Mouse (Mus musculus) embryonic facial prominence, embryonic 15.5 days (tissue): ENCODE measurements around the gene Cuedc1. TPM values are rescaled to one million over a fixed set of nuclear protein-coding genes. Genes with fewer than 3 reads are reported as not detected.
A peak's percentile ranks its signal among the peaks of the same experiment; 100 is the strongest.

Experiments
- ATAC-seq: fragments of 200-750 bp; cut with Nextera tagmentation; 2 replicates; pipeline ENCODE4 v1.8.0; 2017; ENCODE audit warnings: low read depth, moderate TSS enrichment; ENCODE audit not compliant: insufficient number of reproducible peaks, low FRiP score, low TSS enrichment
- H3K27ac ChIP-seq: fragments of 300-500 bp; sonication (generic); replicated peaks from 2 replicates; pipeline ENCODE4 v1.5.1; 2015; ENCODE audit warnings: mild to moderate bottlenecking, inconsistent platforms
- H3K27me3 ChIP-seq: fragments of 300-500 bp; sonication (generic); 2 replicates; pipeline ENCODE4 v1.6.1; 2015; ENCODE audit warnings: inconsistent platforms
- H3K36me3 ChIP-seq: fragments of 300-500 bp; sonication (generic); 2 replicates; pipeline ENCODE4 v1.6.1; 2015; ENCODE audit warnings: mild to moderate bottlenecking, inconsistent platforms
- H3K4me1 ChIP-seq: fragments of 300-500 bp; sonication (generic); 2 replicates; pipeline ENCODE4 v1.6.1; 2015; ENCODE audit warnings: inconsistent platforms
- H3K4me2 ChIP-seq: fragments of 300-500 bp; sonication (generic); replicated peaks from 2 replicates; pipeline ENCODE4 v1.6.1; 2015; ENCODE audit warnings: mild to moderate bottlenecking, inconsistent platforms
- H3K4me3 ChIP-seq: fragments of 300-500 bp; sonication (generic); replicated peaks from 2 replicates; pipeline ENCODE4 v1.5.1; 2015; ENCODE audit warnings: mild to moderate bottlenecking, inconsistent platforms
- H3K9ac ChIP-seq: fragments of 300-500 bp; sonication (generic); 2 replicates; pipeline ENCODE4 v1.6.1; 2015; ENCODE audit warnings: inconsistent platforms
- H3K9me3 ChIP-seq: fragments of 300-500 bp; sonication (generic); replicated peaks from 2 replicates; pipeline ENCODE4 v1.6.1; 2016; ENCODE audit warnings: inconsistent platforms
- WGBS: fragments of 180-500 bp; shearing (Covaris S2); methylation state at CpG from one replicate; pipeline ENCODE4 v1.1.7; 2015; 5-methylcytosine and 5-hydroxymethylcytosine counted together
- polyA plus RNA-seq: library from polyadenylated mRNA; unstranded; fragments of >200 nt; fragmentation: Nextera tagmentation; extraction: Ambion mirVana; gene quantifications from 2 replicates; pipeline ENCODE4 v1.2.1, GENCODE M21; 2015

The Cuedc1 gene
- polyA plus RNA-seq, result 35.4 and 38.7 TPM in 2 replicates

GRCm38 (mm10) chr11:88098021-88098729 lies at the start of gene Cuedc1:
Gene Cuedc1, plus strand, starts transcription at chr11:88098058.
- no peaks in the 10 kb centered on the region for H3K36me3 ChIP-seq
- peak within 1 kb of the TSS; percentile 70 for H3K4me2 ChIP-seq
- 31% methylated on average over 17 of the region's 17 CpGs for WGBS
- H3K27me3 ChIP-seq, result no peaks in the 10 kb centered on the region
- no peak for ATAC-seq
- no peaks in the 10 kb centered on the region for H3K9me3 ChIP-seq
- peak within 1 kb of the TSS; percentile 87 for H3K27ac ChIP-seq
- H3K4me3 ChIP-seq, result peak within 1 kb of the TSS; percentile 77
- peaks cover 39% of the 10 kb centered on the region for H3K4me1 ChIP-seq
- peak within 1 kb of the TSS; percentile 95 for H3K9ac ChIP-seq

- ATAC-seq, result no peak
- 11% methylated on average over 26 of the region's 26 CpGs for WGBS
- Histone ChIP-seq H3K27me3 (no peaks in the 10 kb centered on the region), H3K27ac (no peak overlapping the region), H3K4me3 (peak overlapping the region; percentile 78), H3K4me2 (peak overlapping the region; percentile 56), H3K36me3 (peaks cover 21% of the 10 kb centered on the region), H3K4me1 (peaks cover 30% of the 10 kb centered on the region), H3K9me3 (no peaks in the 10 kb centered on the region), H3K9ac (peak overlapping the region; percentile 87)
These were observed 48.7 kb upstream of the Cuedc1 start for GRCm38 (mm10) chr11:88048961-88049670.

- H3K9ac ChIP-seq, result no peak overlapping the region
- peak overlapping the region; percentile 78 for H3K4me3 ChIP-seq
- no peak for ATAC-seq
- no peak overlapping the region for H3K27ac ChIP-seq
- peaks cover 21% of the 10 kb centered on the region for H3K36me3 ChIP-seq
- peaks cover 30% of the 10 kb centered on the region for H3K4me1 ChIP-seq
- H3K27me3 ChIP-seq, result no peaks in the 10 kb centered on the region
- H3K4me2 ChIP-seq, result peak overlapping the region; percentile 56
- no peaks in the 10 kb centered on the region for H3K9me3 ChIP-seq
These were observed 48.1 kb upstream of the Cuedc1 start for GRCm38 (mm10) chr11:88049732-88050131.

- Histone ChIP-seq H3K4me2 (no peak overlapping the region), H3K4me1 (peaks cover 26% of the 10 kb centered on the region), H3K4me3 (no peak overlapping the region), H3K36me3 (peaks cover 21% of the 10 kb centered on the region), H3K9me3 (no peaks in the 10 kb centered on the region), H3K9ac (no peak overlapping the region), H3K27me3 (no peaks in the 10 kb centered on the region), H3K27ac (no peak overlapping the region)
- WGBS, result 64% methylated on average over 4 of the region's 4 CpGs
- no peak for ATAC-seq
These were observed 45.2 kb upstream of the Cuedc1 start for GRCm38 (mm10) chr11:88052638-88053037.

- Histone ChIP-seq H3K27me3 (no peaks in the 10 kb centered on the region), H3K4me1 (peaks cover 26% of the 10 kb centered on the region), H3K4me3 (no peak overlapping the region), H3K4me2 (no peak overlapping the region), H3K27ac (no peak overlapping the region), H3K9ac (no peak overlapping the region), H3K36me3 (peaks cover 21% of the 10 kb centered on the region), H3K9me3 (no peaks in the 10 kb centered on the region)
- 41% methylated on average over 3 of the region's 3 CpGs for WGBS
- ATAC-seq, result no peak
These were observed 44.0 kb upstream of the Cuedc1 start for GRCm38 (mm10) chr11:88053821-88054220.

GRCm38 (mm10) chr11:88054589-88054988 lies 43.3 kb upstream of the Cuedc1 start:
- Histone ChIP-seq H3K4me1 (peaks cover 19% of the 10 kb centered on the region), H3K27ac (no peak overlapping the region), H3K4me3 (no peak overlapping the region), H3K4me2 (no peak overlapping the region), H3K36me3 (peaks cover 17% of the 10 kb centered on the region), H3K9ac (no peak overlapping the region), H3K9me3 (no peaks in the 10 kb centered on the region), H3K27me3 (no peaks in the 10 kb centered on the region)
- ATAC-seq, result no peak
- 83% methylated on average over 1 of the region's 1 CpGs for WGBS

GRCm38 (mm10) chr11:88055777-88056176 lies 42.1 kb upstream of the Cuedc1 start:
- H3K27me3 ChIP-seq, result no peaks in the 10 kb centered on the region
- H3K4me1 ChIP-seq, result peaks cover 12% of the 10 kb centered on the region; the same call in 1 of the 2 replicates
- H3K9me3 ChIP-seq, result no peaks in the 10 kb centered on the region
- H3K36me3 ChIP-seq, result peaks cover 10% of the 10 kb centered on the region
- no peak overlapping the region for H3K4me3 ChIP-seq
- no peak overlapping the region for H3K4me2 ChIP-seq
- no peak overlapping the region for H3K9ac ChIP-seq
- H3K27ac ChIP-seq, result no peak overlapping the region
- no peak for ATAC-seq
- 76% methylated on average over 2 of the region's 2 CpGs for WGBS

- H3K4me1 ChIP-seq, result 0 out of 2 replicates have a peak, but pooled peaks cover 3% of the 10 kb centered on the region
- 74% methylated on average over 2 of the region's 2 CpGs for whole genome bisulfite sequencing
- H3K27ac ChIP-seq, result no peak overlapping the region
- peaks cover 1% of the 10 kb centered on the region; the same call in 1 of the 2 replicates for H3K36me3 ChIP-seq
- no peak for ATAC-seq
- no peaks in the 10 kb centered on the region for H3K27me3 ChIP-seq
- H3K9ac ChIP-seq, result no peak overlapping the region
- H3K4me2 ChIP-seq, result no peak overlapping the region
- no peak overlapping the region for H3K4me3 ChIP-seq
- H3K9me3 ChIP-seq, result no peaks in the 10 kb centered on the region
These were observed 40.1 kb upstream of the Cuedc1 start for GRCm38 (mm10) chr11:88057788-88058187.

GRCm38 (mm10) chr11:88059141-88059540 lies 38.7 kb upstream of the Cuedc1 start:
- Histone ChIP-seq H3K36me3 (no peaks in the 10 kb centered on the region), H3K9me3 (no peaks in the 10 kb centered on the region), H3K27me3 (no peaks in the 10 kb centered on the region), H3K4me3 (no peak overlapping the region), H3K9ac (no peak overlapping the region), H3K4me1 (no peaks in the 10 kb centered on the region), H3K27ac (no peak overlapping the region), H3K4me2 (no peak overlapping the region)
- peak; percentile 83 for ATAC-seq
- WGBS, result 40% methylated on average over 2 of the region's 2 CpGs

GRCm38 (mm10) chr11:88061892-88062625 lies 35.8 kb upstream of the Cuedc1 start:
- H3K4me3 ChIP-seq, result no peak overlapping the region
- H3K9me3 ChIP-seq, result no peaks in the 10 kb centered on the region
- H3K27ac ChIP-seq, result no peak overlapping the region
- no peak for ATAC-seq
- no peak overlapping the region for H3K4me2 ChIP-seq
- no peak overlapping the region for H3K9ac ChIP-seq
- H3K36me3 ChIP-seq, result no peaks in the 10 kb centered on the region
- H3K4me1 ChIP-seq, result peaks cover under 1% of the 10 kb centered on the region; the same call in 1 of the 2 replicates
- WGBS, result 68% methylated on average over 2 of the region's 2 CpGs
- no peaks in the 10 kb centered on the region for H3K27me3 ChIP-seq

GRCm38 (mm10) chr11:88065732-88066131 lies 32.1 kb upstream of the Cuedc1 start:
- H3K4me2 ChIP-seq, result no peak overlapping the region
- peaks cover 16% of the 10 kb centered on the region for H3K4me1 ChIP-seq
- H3K27me3 ChIP-seq, result no peaks in the 10 kb centered on the region
- H3K4me3 ChIP-seq, result no peak overlapping the region
- H3K27ac ChIP-seq, result no peak overlapping the region
- H3K9me3 ChIP-seq, result no peaks in the 10 kb centered on the region
- no peak for ATAC-seq
- H3K9ac ChIP-seq, result no peak overlapping the region
- no peaks in the 10 kb centered on the region for H3K36me3 ChIP-seq
